Mouse (Mus musculus): ENCODE measurements around the gene Epb41l3. TPM values are rescaled to one million over a fixed set of nuclear protein-coding genes. Genes with fewer than 3 reads are reported as not detected.

The Epb41l3 gene
- polyA plus RNA-seq, 1 experiment from 2014 or later: 64.0 TPM

- WGBS: 68% methylated on average over 4 of the region's 4 CpGs
- no peak for ATAC-seq (ENCODE audit: insufficient read depth)
- H3K4me1 ChIP-seq (ENCODE audit: insufficient read depth): no peaks in the 10 kb centered on the region
- DNase-seq: no peak
- no peak overlapping the region for H3K9ac ChIP-seq
- H3K4me3 ChIP-seq (ENCODE audit: low read depth, low read length): no peak overlapping the region
- H3K27ac ChIP-seq (ENCODE audit: low read depth): no peak overlapping the region
- H3K9me3 ChIP-seq (ENCODE audit: low read depth, low read length): no peaks in the 10 kb centered on the region
- no peak overlapping the region for H3K4me2 ChIP-seq
- H3K27me3 ChIP-seq (ENCODE audit: insufficient read depth, low read length): no peaks in the 10 kb centered on the region
- no peak for TF ChIP-seq CTCF (IDR thresholded peaks at IDR 0.05; ENCODE audit: low read depth)
- no peaks in the 10 kb centered on the region for H3K36me3 ChIP-seq (ENCODE audit: insufficient read depth)
Measured at GRCm38 (mm10) chr17:69301552-69301951, 226.1 kb downstream of the Epb41l3 start.

GRCm38 (mm10) chr17:69303579-69304274 lies 228.2 kb downstream of the Epb41l3 start:
- H3K36me3 ChIP-seq (ENCODE audit: insufficient read depth): no peaks in the 10 kb centered on the region
- H3K4me3 ChIP-seq (ENCODE audit: low read depth, low read length): no peak overlapping the region
- ATAC-seq (ENCODE audit: insufficient read depth) (no peak), DNase-seq (no peak)
- WGBS: 71% methylated on average over 11 of the region's 11 CpGs
- H3K9ac ChIP-seq: no peak overlapping the region
- no peak overlapping the region for H3K4me2 ChIP-seq
- H3K9me3 ChIP-seq (ENCODE audit: low read depth, low read length): no peaks in the 10 kb centered on the region
- no peaks in the 10 kb centered on the region for H3K4me1 ChIP-seq (ENCODE audit: insufficient read depth)
- no peak for TF ChIP-seq CTCF (IDR thresholded peaks at IDR 0.05; ENCODE audit: low read depth)
- no peaks in the 10 kb centered on the region for H3K27me3 ChIP-seq (ENCODE audit: insufficient read depth, low read length)
- H3K27ac ChIP-seq (ENCODE audit: low read depth): no peak overlapping the region

GRCm38 (mm10) chr17:69307636-69308035 lies 232.2 kb downstream of the Epb41l3 start:
- no peak overlapping the region for H3K9ac ChIP-seq
- no peak for TF ChIP-seq CTCF (IDR thresholded peaks at IDR 0.05; ENCODE audit: low read depth)
- H3K36me3 ChIP-seq (ENCODE audit: insufficient read depth): no peaks in the 10 kb centered on the region
- H3K27ac ChIP-seq (ENCODE audit: low read depth): no peak overlapping the region
- no peak for DNase-seq
- H3K4me2 ChIP-seq: no peak overlapping the region
- no peaks in the 10 kb centered on the region for H3K4me1 ChIP-seq (ENCODE audit: insufficient read depth)
- H3K27me3 ChIP-seq (ENCODE audit: insufficient read depth, low read length): no peaks in the 10 kb centered on the region
- no peaks in the 10 kb centered on the region for H3K9me3 ChIP-seq (ENCODE audit: low read depth, low read length)
- H3K4me3 ChIP-seq (ENCODE audit: low read depth, low read length): no peak overlapping the region
- WGBS: 55% methylated on average over 9 of the region's 9 CpGs
- ATAC-seq (ENCODE audit: insufficient read depth): no peak

GRCm38 (mm10) chr17:69309872-69310271 lies 234.4 kb downstream of the Epb41l3 start:
- H3K4me1 ChIP-seq (ENCODE audit: insufficient read depth): no peaks in the 10 kb centered on the region
- no peaks in the 10 kb centered on the region for H3K27me3 ChIP-seq (ENCODE audit: insufficient read depth, low read length)
- H3K4me3 ChIP-seq (ENCODE audit: low read depth, low read length): no peak overlapping the region
- DNase-seq (no peak), ATAC-seq (ENCODE audit: insufficient read depth) (no peak)
- no peak overlapping the region for H3K4me2 ChIP-seq
- WGBS: 83% methylated on average over 4 of the region's 4 CpGs
- H3K9ac ChIP-seq: no peak overlapping the region
- H3K36me3 ChIP-seq (ENCODE audit: insufficient read depth): no peaks in the 10 kb centered on the region
- TF ChIP-seq CTCF (IDR thresholded peaks at IDR 0.05; ENCODE audit: low read depth): no peak
- no peaks in the 10 kb centered on the region for H3K9me3 ChIP-seq (ENCODE audit: low read depth, low read length)
- no peak overlapping the region for H3K27ac ChIP-seq (ENCODE audit: low read depth)

- Histone ChIP-seq H3K27ac (ENCODE audit: low read depth) (no peak overlapping the region), H3K4me2 (no peak overlapping the region), H3K9ac (no peak overlapping the region), H3K36me3 (ENCODE audit: insufficient read depth) (no peaks in the 10 kb centered on the region), H3K27me3 (ENCODE audit: insufficient read depth, low read length) (no peaks in the 10 kb centered on the region), H3K4me3 (ENCODE audit: low read depth, low read length) (no peak overlapping the region), H3K9me3 (ENCODE audit: low read depth, low read length) (no peaks in the 10 kb centered on the region), H3K4me1 (ENCODE audit: insufficient read depth) (no peaks in the 10 kb centered on the region)
- DNase-seq: no peak
- 86% methylated on average over 10 of the region's 10 CpGs for WGBS
- no peak for ATAC-seq (ENCODE audit: insufficient read depth)
- no peak for TF ChIP-seq CTCF (IDR thresholded peaks at IDR 0.05; ENCODE audit: low read depth)
Measured at GRCm38 (mm10) chr17:69320496-69320895, 245.0 kb downstream of the Epb41l3 start.

GRCm38 (mm10) chr17:69322721-69323120 lies 247.2 kb downstream of the Epb41l3 start:
- Histone ChIP-seq H3K9me3 (ENCODE audit: low read depth, low read length) (no peaks in the 10 kb centered on the region), H3K27ac (ENCODE audit: low read depth) (no peak overlapping the region), H3K36me3 (ENCODE audit: insufficient read depth) (no peaks in the 10 kb centered on the region), H3K4me3 (ENCODE audit: low read depth, low read length) (no peak overlapping the region), H3K9ac (no peak overlapping the region), H3K27me3 (ENCODE audit: insufficient read depth, low read length) (no peaks in the 10 kb centered on the region), H3K4me2 (no peak overlapping the region), H3K4me1 (ENCODE audit: insufficient read depth) (no peaks in the 10 kb centered on the region)
- no peak for TF ChIP-seq CTCF (IDR thresholded peaks at IDR 0.05; ENCODE audit: low read depth)
- DNase-seq (no peak), ATAC-seq (ENCODE audit: insufficient read depth) (no peak)
- WGBS: 86% methylated on average over 2 of the region's 2 CpGs

Other genes with a start within 250 kb of the Epb41l3 start
- 0.41 and 0.54 TPM in 2 replicates for gene Tmem200c, start 249.1 kb upstream of the Epb41l3 start, polyA plus RNA-seq (2014; fragmentation: Nextera tagmentation; extraction: Ambion mirVana)

Data from lung, embryonic 14.5 days (tissue).